Mouse (Mus musculus) left cerebral cortex, postnatal 14 days (tissue): ENCODE data around the gene Tmem45b. TPM values are rescaled to one million over a fixed set of nuclear protein-coding genes. Genes with fewer than 3 reads are reported as not detected.
A peak's percentile ranks its signal among the peaks of the same experiment; 100 is the strongest.

Experiments
- DNase-seq, 2 experiments: peaks; one replicate each; pipeline ENCODE4 v3.0.0; 2021 to 2022; ENCODE audit warnings: low spot score in 2 of 2, mixed read lengths in 1 of 2
- intact Hi-C: fragments of 180-260 bp; cut with DNase I; formaldehyde crosslinking; loops from one replicate; pipeline ENCODE4 v1.15.1; 2025
- total RNA-seq, 2 experiments: library from RNA; stranded (reverse); gene quantifications; 2 replicates each; pipeline ENCODE4 v1.2.3; 2021

Gene Tmem45b
- total RNA-seq, 2 experiments from 2014 or later: not detected

DNA sequence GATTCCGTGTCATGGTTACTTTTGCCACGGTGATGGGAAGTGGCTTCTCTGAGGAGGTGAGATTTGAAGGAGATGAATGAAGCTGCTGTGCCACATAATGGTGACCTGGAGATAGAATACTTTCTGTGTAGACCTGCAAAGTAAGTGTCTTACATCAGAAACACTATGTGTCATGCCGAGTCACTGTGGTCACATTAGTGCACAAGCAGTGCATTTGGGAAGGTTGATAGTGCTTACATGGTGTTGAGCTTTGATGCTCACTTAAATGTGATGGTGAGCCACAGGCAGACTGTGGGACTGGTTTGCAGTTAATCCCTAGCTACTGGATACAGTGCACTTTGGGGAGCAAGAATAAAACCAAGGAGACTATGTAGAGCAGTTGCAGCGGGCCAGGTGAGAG lies 52.1 kb downstream of the Tmem45b start:
- DNase-seq: no peak
- intact Hi-C loops: no loop called here

DNA sequence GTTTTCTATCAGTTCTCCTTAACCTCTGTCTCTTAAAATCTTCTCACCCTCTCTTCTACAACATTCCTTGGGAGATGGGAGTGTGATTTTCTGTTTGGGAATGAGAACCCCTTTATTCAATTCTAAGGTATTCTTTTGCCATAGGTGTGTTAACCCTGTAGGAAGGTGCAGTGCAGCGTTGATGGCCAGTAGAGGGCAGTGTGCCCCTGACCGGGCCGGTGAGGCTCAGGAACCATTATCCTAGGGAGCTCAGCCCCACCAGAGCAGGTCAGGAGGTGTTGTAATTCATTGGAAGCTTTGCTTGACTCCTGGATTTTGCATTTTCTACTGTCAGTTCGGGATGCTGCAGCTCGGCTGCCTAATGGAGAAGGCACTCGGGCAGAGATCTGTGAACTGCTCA lies 59.0 kb downstream of the Tmem45b start:
- intact Hi-C loops: no loop called here

DNA sequence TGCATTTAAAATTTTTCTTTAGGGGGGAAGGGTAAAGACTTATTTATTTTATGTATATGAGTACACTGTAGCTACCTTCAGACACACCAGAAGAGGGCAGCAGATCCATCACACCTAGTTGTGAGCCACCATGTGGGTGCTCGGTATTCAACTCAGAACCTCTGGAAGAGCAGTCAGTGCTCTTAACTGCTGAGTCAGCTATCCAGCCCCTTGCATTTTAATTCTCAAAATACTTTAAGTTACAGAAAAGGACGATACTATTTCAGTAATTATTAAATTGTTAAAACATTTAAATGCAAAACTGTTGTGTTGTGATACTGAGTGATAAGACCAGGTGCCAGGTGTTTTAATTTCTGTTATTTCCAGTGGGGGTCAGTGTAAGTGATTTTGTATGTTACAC lies 60.0 kb downstream of the Tmem45b start:
- no peak for DNase-seq
- intact Hi-C loops: loop anchor here (5.0 kb wide), 1 partner anchor 252 kb away; no protein-coding TSS in a partner anchor

More for the DNA sequence above, 59.0 kb downstream of the Tmem45b start:
- DNase-seq: no peak

DNA sequence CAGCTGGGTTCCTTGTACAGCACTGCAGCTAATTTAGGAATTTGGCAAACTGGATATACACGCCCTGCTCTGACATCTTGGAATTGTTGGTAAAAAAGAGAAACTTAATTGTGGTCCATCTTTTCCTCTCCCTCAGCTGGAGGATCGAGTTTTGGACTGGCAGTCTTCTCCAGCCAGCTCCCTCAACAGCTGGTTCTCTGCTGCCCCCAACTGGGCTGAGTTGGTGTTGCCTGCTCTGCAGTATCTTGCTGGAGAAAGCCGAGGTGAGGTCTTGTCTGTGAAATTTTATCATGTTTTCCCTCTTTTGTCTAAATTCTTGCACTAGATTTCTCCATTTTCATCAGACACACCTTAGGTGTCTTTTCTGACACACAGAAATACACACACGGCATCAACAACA lies 63.8 kb downstream of the Tmem45b start:
- intact Hi-C loops: loop anchor here (5.0 kb wide), 1 partner anchor 248 kb away; no protein-coding TSS in a partner anchor

DNA sequence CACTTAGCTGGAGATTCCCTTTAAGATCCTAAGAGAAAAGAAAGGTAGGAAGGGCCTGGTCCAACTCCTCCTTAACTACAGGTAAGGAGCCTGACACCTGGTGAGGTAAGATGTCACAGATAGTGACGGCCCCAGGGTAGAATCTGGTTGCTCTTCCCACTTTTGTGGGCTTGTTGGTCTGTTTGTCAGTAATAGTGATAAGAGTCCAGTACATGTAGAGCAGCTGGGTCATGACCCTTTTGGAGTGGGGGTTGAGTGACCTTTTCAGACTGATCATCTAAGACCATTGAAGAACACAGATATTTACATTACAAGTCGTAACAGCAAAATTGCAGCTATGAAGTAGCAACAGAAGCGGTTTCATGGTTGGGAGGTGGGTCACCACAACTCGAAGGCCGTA lies 77.1 kb downstream of the Tmem45b start:
- no peak for DNase-seq
- intact Hi-C loops: no loop called here

More for the DNA sequence above, 63.8 kb downstream of the Tmem45b start:
- peak; percentile 64 to 72 for DNase-seq

DNA sequence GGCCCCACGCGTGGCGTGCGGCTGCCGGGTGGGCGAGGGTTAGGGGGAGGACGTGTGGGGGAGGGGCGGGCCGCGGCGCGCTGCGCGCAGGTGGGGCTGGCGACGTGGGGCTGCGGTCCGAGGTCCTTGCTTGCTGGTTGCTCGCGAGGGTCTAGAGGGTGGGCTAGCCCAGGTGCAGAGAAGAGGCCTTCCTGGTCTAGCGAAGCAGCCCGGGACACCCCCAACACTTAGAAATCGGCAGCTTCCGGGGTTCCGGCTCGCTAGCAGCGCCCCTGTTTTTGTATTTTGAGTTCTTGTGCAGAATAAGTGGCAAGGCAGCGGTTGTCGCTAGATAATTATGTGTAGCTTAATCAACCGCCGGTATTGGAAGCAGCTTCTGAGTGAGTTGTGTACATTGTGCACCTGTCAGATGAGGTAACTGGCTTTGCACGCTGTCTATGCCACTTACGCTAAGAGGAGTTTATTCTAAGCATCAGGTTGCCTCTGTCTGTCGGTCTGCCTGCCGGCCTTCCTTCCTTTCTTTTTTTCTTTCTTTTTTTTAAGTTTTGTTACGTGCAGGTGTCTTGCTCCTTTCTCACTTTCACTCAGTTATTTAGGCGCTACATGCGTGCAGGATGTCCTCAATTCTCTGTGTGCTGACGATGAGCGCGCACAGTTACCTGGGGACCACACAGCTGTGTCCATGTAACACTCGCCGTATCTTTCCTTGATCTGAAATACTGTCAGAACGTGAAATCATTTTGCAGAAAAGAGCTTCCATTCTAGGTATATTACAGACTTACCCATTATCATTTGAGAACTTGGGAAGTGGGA lies 77.7 kb downstream of the Tmem45b start:
- peak; percentile 21 to 25 for DNase-seq
- intact Hi-C loops: no loop called here

DNA sequence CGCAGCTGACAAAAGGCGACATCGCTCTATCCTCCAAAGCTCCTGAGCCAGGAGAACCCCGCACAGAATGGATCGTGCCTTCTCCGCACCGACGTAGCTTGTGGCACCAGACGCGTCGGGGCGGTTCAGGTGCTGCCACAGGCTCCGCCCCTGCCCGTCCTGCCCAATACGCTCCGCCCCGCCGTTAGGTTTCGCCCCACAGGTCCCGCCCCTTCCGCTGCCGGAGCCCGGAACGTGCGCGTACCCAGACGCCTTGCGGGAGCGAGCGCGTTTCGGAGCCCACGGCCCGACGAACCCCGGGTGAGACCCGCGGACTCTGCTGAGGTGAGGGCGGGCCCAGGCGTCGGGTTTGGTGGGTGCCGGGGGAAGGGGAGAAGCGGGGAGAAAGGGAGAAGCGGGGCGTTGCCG lies 78.3 kb downstream of the Tmem45b start, which contains the start of gene Nfrkb:
TSS of gene Nfrkb (plus strand) at position 246 of the 408 bp plus-strand sequence.
- DNase-seq: peak; percentile 93 to 95
- intact Hi-C loops: no loop called here

DNA sequence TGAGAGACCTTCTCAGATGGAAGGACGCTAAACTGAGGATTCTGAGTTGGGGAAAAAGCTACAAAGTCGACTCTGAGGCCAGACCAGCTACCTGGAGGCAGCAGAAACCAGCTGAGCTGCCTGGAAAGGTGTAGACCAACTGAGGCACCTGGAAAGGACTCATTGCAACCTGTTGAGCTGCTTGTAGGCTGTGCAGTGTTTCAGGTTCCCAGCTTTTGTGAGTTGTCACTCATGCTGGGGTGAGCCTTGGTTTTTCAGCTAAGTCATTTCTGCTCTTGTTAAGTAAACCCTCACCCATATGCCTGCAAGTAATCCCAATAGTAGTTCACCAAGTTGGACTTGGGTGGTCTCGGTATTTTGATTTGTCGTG lies 78.8 kb downstream of the Tmem45b start:
- DNase-seq: peak in 1 of 2 experiments; percentile 23
- intact Hi-C loops: no loop called here

DNA sequence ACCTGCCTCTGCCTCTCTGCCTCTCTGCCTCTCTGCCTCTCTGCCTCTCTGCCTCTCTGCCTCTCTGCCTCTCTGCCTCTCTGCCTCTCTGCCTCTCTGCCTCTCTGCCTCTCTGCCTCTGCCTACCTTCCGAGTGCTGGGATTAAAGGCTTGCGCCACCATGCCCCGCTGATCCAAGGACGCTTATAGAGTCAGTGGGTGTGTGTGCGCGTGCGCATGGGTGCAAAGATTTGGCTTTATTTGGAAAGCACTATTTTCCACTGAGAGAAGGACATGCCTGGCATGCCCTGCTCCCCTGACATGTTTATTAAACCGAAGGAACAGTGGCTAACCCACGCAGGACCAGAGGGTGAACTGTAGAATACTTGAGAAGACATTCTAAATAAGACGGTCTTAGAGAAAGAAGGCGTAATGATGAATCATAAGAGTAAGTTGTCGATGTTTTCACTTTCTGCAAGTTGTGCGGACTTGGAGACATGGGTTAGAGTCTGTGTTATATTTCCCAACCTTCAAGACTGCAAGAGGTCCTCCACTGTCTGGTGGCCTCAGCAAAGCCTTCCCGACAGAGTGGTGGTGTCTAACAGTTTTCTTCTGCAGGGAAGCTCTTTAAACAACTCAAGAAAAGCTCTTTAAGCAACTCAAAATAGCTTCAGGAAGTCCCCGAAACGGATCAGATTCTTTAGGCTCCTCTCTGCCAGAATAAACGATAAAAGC lies 79.3 kb downstream of the Tmem45b start:
- intact Hi-C loops: no loop called here
- no peak for DNase-seq

DNA sequence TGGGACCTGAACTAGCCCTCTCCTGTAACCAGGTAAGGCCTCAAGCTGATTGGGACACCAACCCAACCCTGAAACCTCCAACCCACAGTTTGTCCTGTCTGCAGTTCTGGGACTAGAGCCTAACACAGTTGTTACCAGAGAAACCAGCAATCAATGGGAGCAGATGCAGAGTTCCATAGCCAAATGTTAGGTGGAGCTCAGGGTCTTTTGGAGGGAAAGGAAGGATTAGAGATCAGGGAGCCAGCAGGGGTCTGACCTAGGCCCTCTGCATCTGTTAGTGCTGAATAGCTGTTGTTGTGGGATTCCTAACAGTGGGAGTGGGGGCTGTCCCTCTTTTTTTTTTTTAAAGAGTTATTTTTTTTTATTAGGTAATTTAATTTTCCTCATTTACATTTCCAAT lies 87.6 kb downstream of the Tmem45b start:
- intact Hi-C loops: no loop called here

More for the DNA sequence above, 87.6 kb downstream of the Tmem45b start:
- no peak for DNase-seq

Other genes starting within 250 kb of the Tmem45b start
- 10 to 100 TPM; 17.3 to 21.2 TPM for gene Prdm10, start 183.9 kb downstream of the Tmem45b start, total RNA-seq
- 10 to 100 TPM; 29.3 to 30.3 TPM for gene Nfrkb, start 78.3 kb downstream of the Tmem45b start, total RNA-seq